Mouse (Mus musculus): ENCODE results near the gene Sgce.
A peak's percentile ranks its signal among the peaks of the same experiment; 100 is the strongest.

Sgce gene

DNA sequence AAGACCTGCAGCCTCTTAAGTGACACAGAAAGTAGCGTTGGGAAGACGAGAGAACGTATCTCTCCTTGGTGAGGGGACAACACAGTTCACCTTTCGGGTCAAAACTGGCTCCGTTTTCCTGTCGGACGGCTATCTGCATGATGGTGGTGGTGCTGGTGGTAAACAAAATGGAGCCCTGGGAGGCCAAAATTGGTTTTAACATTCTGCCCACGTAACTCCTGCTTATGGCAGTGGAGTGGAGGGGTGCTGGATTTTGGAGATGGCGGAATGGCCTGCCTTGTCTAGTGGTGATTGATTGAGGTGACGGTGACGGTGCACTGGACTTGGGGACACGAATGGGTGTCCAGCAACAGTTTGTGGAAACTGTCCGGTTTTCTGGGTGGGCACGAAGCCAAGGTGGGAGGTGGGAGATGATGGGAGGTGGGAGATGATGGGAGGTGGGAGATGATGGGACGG, 1.5 kb upstream of the Sgce start:
- peak overlapping the region; percentile 76 for H3K4me3 ChIP-seq (replicated peaks; ENCODE audit: low read length)
- peaks cover 35% of the 10 kb centered on the region for H3K9me3 ChIP-seq (ENCODE audit: low read length)
- peaks cover 8% of the 10 kb centered on the region for H3K4me1 ChIP-seq (replicated peaks; ENCODE audit: low read depth, low read length)
- TF ChIP-seq NANOG (IDR thresholded peaks at IDR 0.05; ENCODE audit: borderline replicate concordance, low read length) = no peak
- TF ChIP-seq POU5F1 (IDR thresholded peaks at IDR 0.05; ENCODE audit: borderline replicate concordance, low read length) = no peak
- TF ChIP-seq CTCF (conservative IDR thresholded peaks at IDR 0.05; ENCODE audit: low read length) = no peak
- no peaks in the 10 kb centered on the region; the same call in 1 of the 2 replicates for H3K36me3 ChIP-seq (ENCODE audit: insufficient read depth, low read length)
- peaks cover 22% of the 10 kb centered on the region for H3K27me3 ChIP-seq (ENCODE audit: insufficient read depth, low read length)

DNA sequence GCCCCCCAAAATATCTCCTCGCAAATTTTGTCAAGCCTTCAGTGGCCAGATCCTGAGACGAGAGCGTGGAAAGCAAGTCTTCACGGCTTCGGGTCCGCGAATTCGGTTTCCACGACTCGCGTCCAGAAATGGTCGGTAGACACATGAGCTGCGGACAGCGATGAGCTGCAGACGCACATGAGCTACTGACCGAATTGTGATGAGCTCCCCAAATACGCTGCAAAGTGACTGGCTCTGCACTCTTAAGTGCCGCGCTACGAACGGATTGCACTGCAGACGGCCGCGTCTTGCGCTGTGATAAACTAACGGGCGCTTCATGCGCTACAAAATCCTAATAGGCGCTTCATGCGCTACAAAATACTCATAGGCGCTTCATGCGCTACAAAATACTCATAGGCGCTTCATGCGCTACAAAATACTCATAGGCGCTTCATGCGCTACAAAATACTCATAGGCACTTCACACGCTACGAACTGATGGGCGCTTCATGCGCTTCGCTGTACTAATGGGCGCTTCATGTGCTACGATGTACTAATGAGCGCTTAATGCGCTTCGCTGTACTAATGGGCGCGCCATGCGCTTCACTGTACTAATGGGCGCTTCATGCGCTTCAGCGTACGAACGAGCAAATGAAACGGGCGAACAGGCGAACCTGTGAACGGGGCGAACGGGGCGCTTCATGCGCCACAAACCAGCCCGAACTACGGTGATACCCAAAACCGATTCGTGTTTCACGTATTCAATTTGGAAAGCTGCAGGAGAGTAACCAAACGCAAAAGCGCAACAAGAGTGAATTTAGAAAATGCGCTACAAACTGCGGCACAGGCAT, 884 bp upstream of the Sgce start:
- H3K4me3 ChIP-seq (replicated peaks; ENCODE audit: low read length) = peak overlapping the region; percentile 76
- H3K27me3 ChIP-seq (ENCODE audit: insufficient read depth, low read length) = peaks cover 24% of the 10 kb centered on the region
- peaks cover 8% of the 10 kb centered on the region for H3K4me1 ChIP-seq (replicated peaks; ENCODE audit: low read depth, low read length)
- no peaks in the 10 kb centered on the region; the same call in 1 of the 2 replicates for H3K36me3 ChIP-seq (ENCODE audit: insufficient read depth, low read length)
- no peak for TF ChIP-seq NANOG (IDR thresholded peaks at IDR 0.05; ENCODE audit: borderline replicate concordance, low read length)
- TF ChIP-seq CTCF (conservative IDR thresholded peaks at IDR 0.05; ENCODE audit: low read length) = no peak
- TF ChIP-seq POU5F1 (IDR thresholded peaks at IDR 0.05; ENCODE audit: borderline replicate concordance, low read length) = no peak; the same call in 1 of the 2 replicates
- peaks cover 35% of the 10 kb centered on the region for H3K9me3 ChIP-seq (ENCODE audit: low read length)

DNA sequence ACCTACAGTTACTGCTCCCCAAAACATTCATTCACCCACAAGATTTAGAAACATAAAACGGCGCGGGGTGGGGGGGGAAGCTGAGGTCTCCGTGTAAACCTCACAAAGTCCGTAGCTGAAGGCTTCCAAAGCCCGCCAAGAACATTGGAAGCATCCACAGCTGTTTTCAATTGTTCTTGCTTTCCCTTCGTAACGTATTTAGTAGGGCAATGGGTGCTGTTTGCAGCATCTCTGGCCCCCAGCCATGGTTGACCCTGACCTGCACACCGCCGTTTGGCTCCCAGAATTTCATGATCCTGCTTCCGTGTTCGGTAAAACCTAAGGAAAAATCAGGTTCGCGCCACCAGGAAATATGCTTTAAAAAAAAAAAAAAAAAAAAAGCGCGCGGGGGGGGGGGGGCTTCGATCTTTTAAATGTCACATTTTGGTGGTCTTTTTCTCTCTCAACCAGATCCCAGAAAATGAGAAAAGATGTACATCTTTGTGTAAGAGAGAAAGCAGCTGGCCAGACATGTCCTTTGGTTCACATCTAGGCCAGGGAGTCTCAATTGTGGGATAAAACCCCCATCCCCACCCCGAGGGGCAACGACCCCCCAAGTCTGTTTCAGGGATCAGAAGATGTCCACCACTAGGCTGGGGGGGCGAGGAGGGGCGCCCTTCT, 841 bp downstream of the Sgce start:
- peaks cover 8% of the 10 kb centered on the region for H3K4me1 ChIP-seq (replicated peaks; ENCODE audit: low read depth, low read length)
- peaks cover 35% of the 10 kb centered on the region for H3K9me3 ChIP-seq (ENCODE audit: low read length)
- TF ChIP-seq POU5F1 (IDR thresholded peaks at IDR 0.05; ENCODE audit: borderline replicate concordance, low read length) (no peak), NANOG (IDR thresholded peaks at IDR 0.05; ENCODE audit: borderline replicate concordance, low read length) (no peak), CTCF (conservative IDR thresholded peaks at IDR 0.05; ENCODE audit: low read length) (no peak)
- H3K36me3 ChIP-seq (ENCODE audit: insufficient read depth, low read length) = no peaks in the 10 kb centered on the region; the same call in 1 of the 2 replicates
- H3K4me3 ChIP-seq (replicated peaks; ENCODE audit: low read length) = peak overlapping the region; percentile 67
- peaks cover 41% of the 10 kb centered on the region for H3K27me3 ChIP-seq (ENCODE audit: insufficient read depth, low read length)

DNA sequence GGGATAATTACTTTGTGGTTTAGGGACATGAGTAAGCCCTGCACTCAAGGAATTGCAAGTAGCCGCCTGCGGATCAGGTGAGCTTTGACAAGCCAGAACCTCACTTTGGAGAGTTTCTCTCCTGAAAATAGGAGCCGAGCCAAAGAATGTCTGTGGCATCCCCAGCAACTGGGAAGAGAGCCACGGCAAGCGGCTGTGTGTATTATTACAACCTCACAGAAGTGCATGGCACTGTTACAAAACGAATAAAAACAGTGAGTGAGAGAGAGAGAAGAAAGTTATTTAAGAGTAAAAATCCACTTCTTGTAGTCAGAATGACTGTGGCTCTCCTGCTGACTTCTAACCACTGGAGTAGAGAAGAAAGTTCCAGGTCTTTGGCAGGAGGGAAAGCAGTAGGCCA, 6.5 kb downstream of the Sgce start:
- peaks cover 56% of the 10 kb centered on the region for H3K27me3 ChIP-seq (ENCODE audit: insufficient read depth, low read length)
- H3K36me3 ChIP-seq (ENCODE audit: insufficient read depth, low read length) = no peaks in the 10 kb centered on the region
- H3K4me3 ChIP-seq (replicated peaks; ENCODE audit: low read length) = no peak overlapping the region
- H3K9me3 ChIP-seq (ENCODE audit: low read length) = peaks cover 2% of the 10 kb centered on the region; the same call in 1 of the 2 replicates
- TF ChIP-seq NANOG (IDR thresholded peaks at IDR 0.05; ENCODE audit: borderline replicate concordance, low read length) (no peak), CTCF (conservative IDR thresholded peaks at IDR 0.05; ENCODE audit: low read length) (no peak)
- H3K4me1 ChIP-seq (replicated peaks; ENCODE audit: low read depth, low read length) = peaks cover 40% of the 10 kb centered on the region

DNA sequence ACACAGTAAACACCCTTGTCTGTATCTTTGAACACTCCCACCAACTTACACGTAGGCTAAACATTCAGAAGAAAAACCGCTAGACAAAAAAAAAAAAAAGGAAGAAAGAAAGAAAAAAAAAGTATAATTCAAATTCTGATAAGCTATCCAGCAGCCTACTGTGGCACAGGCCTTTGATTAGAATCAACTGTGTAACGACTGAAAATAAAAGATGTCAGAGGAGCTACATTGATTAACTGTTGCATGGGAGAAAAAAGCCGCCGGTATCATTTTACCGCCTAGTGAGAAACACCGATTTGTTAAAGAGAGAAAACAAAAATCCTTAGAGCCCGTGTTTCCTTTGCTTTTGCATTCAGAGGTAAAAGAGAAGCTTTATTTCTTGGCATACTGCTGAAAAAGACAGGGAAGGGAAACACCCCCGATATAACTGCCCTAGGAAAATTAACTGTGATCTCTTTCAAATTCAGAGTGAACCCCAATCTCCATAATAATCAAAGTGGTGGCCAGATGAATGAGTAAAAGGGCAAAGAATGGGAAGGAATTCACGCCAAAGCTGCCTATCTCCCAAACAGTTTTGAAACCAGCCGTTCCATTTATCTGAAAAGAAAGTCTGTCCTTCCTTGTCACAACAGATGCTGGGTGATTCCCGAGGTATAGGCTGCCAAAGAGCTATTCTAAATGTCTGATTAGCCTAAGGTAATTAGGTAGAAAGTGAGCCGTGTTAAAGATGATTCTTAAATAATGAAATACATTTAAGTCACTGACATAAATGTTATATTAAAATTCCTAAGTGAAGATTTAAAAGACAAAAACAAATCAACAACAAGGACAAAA, 7.3 kb downstream of the Sgce start:
- Histone ChIP-seq H3K9me3 (ENCODE audit: low read length) (no peaks in the 10 kb centered on the region), H3K4me3 (replicated peaks; ENCODE audit: low read length) (no peak overlapping the region), H3K27me3 (ENCODE audit: insufficient read depth, low read length) (peaks cover 58% of the 10 kb centered on the region), H3K4me1 (replicated peaks; ENCODE audit: low read depth, low read length) (peaks cover 41% of the 10 kb centered on the region), H3K36me3 (ENCODE audit: insufficient read depth, low read length) (no peaks in the 10 kb centered on the region)
- TF ChIP-seq NANOG (IDR thresholded peaks at IDR 0.05; ENCODE audit: borderline replicate concordance, low read length) (peak; percentile 92), POU5F1 (IDR thresholded peaks at IDR 0.05; ENCODE audit: borderline replicate concordance, low read length) (peak; percentile 90), CTCF (conservative IDR thresholded peaks at IDR 0.05; ENCODE audit: low read length) (no peak)

DNA sequence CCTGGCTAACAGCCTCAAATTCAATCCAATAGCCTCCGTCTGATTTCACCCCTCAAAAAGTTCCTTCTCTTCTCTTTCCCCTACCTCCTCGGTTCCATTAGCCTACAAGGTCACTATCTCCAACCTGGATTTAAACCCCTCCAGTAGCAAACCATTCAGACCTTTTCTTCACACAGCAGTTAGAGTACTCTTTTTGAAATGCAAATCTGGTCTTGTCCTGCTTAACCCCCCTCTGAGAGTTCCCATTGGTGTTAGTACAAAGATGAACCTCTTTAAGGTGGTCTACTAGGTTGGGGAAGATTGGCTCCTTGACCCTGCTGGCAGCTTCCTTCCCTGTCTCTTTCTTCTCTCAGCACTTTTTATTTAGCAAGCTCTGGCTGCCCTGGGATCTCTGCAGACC, 8.3 kb downstream of the Sgce start:
- peak; percentile 98 for TF ChIP-seq NANOG (IDR thresholded peaks at IDR 0.05; ENCODE audit: borderline replicate concordance, low read length)
- TF ChIP-seq CTCF (conservative IDR thresholded peaks at IDR 0.05; ENCODE audit: low read length) = no peak
- peak; percentile 87 for TF ChIP-seq POU5F1 (IDR thresholded peaks at IDR 0.05; ENCODE audit: borderline replicate concordance, low read length)
- Histone ChIP-seq H3K36me3 (ENCODE audit: insufficient read depth, low read length) (no peaks in the 10 kb centered on the region), H3K27me3 (ENCODE audit: insufficient read depth, low read length) (peaks cover 59% of the 10 kb centered on the region), H3K9me3 (ENCODE audit: low read length) (no peaks in the 10 kb centered on the region), H3K4me1 (replicated peaks; ENCODE audit: low read depth, low read length) (peaks cover 44% of the 10 kb centered on the region), H3K4me3 (replicated peaks; ENCODE audit: low read length) (no peak overlapping the region; the same call in 1 of the 2 replicates)

DNA sequence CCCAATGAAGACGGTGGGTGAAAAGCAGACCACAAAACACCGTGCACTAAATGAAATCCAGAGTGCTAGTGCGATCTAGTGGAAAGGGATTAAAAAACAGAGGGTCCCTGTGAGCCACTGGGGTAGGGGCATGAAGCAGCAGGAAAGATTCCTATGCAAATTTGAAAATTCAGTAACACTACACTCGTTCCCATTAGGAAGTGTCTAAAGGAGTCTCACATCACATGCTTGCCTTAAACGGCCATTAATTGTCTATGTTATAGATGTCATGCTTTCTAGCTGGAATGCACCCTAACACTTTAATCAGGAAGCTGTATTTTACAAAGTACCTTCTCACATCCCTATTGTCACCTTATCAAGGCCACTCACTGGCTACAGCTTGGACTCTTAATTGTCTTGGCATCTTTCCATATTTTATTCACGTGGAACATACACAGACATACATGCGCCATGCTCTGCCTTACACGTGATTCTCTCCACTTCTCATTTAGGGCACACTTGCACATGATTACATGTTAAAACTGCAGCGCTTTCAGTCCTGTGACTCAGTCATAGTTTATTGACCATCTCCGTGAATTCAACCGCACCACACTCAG, 8.9 kb downstream of the Sgce start:
- Histone ChIP-seq H3K4me1 (replicated peaks; ENCODE audit: low read depth, low read length) (peaks cover 50% of the 10 kb centered on the region), H3K36me3 (ENCODE audit: insufficient read depth, low read length) (no peaks in the 10 kb centered on the region), H3K27me3 (ENCODE audit: insufficient read depth, low read length) (peaks cover 59% of the 10 kb centered on the region), H3K9me3 (ENCODE audit: low read length) (no peaks in the 10 kb centered on the region), H3K4me3 (replicated peaks; ENCODE audit: low read length) (no peak overlapping the region; the same call in 1 of the 2 replicates)
- no peak for TF ChIP-seq NANOG (IDR thresholded peaks at IDR 0.05; ENCODE audit: borderline replicate concordance, low read length)
